7 mouse cellular contexts compared by ENCODE assay signal in genomic region chr12:31498936-31499313, GRCm38 (mm10). TPM values are rescaled to one million over a fixed set of nuclear protein-coding genes. Genes with fewer than 3 reads are reported as not detected.
DNase-seq lines count a peak whose midpoint lies in the region; ATAC-seq lines count a peak whose summit lies in the region.

No protein-coding gene starts in this region.

- peak overlapping the region; percentile 90 for H3K27ac ChIP-seq in forebrain, embryonic 13.5 days
- peak overlapping the region; percentile 84 for H3K27ac ChIP-seq in liver, embryonic 15.5 days (replicated peaks)
- peak overlapping the region; percentile 70; the same call in 1 of the 2 replicates for H3K27ac ChIP-seq in stomach, embryonic 14.5 days (ENCODE audit: low read length)

- peak; percentile 7 for ATAC-seq in CD4-positive, CD25-positive, alpha-beta regulatory T cell, adult 4 months
- no peak for ATAC-seq in forebrain, embryonic 13.5 days
- no peak for ATAC-seq in liver, embryonic 15.5 days (ENCODE audit: insufficient read depth)
- ATAC-seq in stomach, embryonic 14.5 days (ENCODE audit: insufficient number of reproducible peaks, insufficient read depth, low FRiP score, low read depth) = no peak

- peaks cover 6% of the 10 kb centered on the region for H3K36me3 ChIP-seq in forebrain, embryonic 13.5 days (ENCODE audit: poor library complexity, severe bottlenecking)
- peaks cover 6% of the 10 kb centered on the region for H3K36me3 ChIP-seq in liver, embryonic 15.5 days (replicated peaks)
- peaks cover 6% of the 10 kb centered on the region; the same call in 1 of the 2 replicates for H3K36me3 ChIP-seq in stomach, embryonic 14.5 days (ENCODE audit: control insufficient read depth, insufficient read depth, low read length)

- peak overlapping the region; percentile 90 for H3K9ac ChIP-seq in forebrain, embryonic 13.5 days
- H3K9ac ChIP-seq in liver, embryonic 15.5 days = peak overlapping the region; percentile 94
- H3K9ac ChIP-seq in stomach, embryonic 14.5 days (replicated peaks; ENCODE audit: low read depth, low read length) = peak overlapping the region; percentile 78

- H3K9me3 ChIP-seq in forebrain, embryonic 13.5 days (replicated peaks) = no peaks in the 10 kb centered on the region
- H3K9me3 ChIP-seq in liver, embryonic 15.5 days (replicated peaks) = no peaks in the 10 kb centered on the region
- H3K9me3 ChIP-seq in stomach, embryonic 14.5 days (ENCODE audit: control insufficient read depth, low read depth, low read length) = no peaks in the 10 kb centered on the region

- 2% methylated on average over 25 of the region's 25 CpGs for WGBS in forebrain, embryonic 13.5 days
- WGBS in liver, embryonic 15.5 days (ENCODE audit: insufficient replicate concordance) = under 1% methylated on average over 25 of the region's 25 CpGs
- WGBS in stomach, embryonic 14.5 days = under 1% methylated on average over 25 of the region's 25 CpGs

- H3K27me3 ChIP-seq in forebrain, embryonic 13.5 days = no peaks in the 10 kb centered on the region
- H3K27me3 ChIP-seq in liver, embryonic 15.5 days = no peaks in the 10 kb centered on the region
- no peaks in the 10 kb centered on the region for H3K27me3 ChIP-seq in stomach, embryonic 14.5 days (ENCODE audit: control insufficient read depth, insufficient read depth, low read length)

- peak overlapping the region; percentile 73 for H3K4me2 ChIP-seq in forebrain, embryonic 13.5 days
- H3K4me2 ChIP-seq in liver, embryonic 15.5 days = peak overlapping the region; percentile 84
- H3K4me2 ChIP-seq in stomach, embryonic 14.5 days (replicated peaks; ENCODE audit: low read depth, low read length) = peak overlapping the region; percentile 70

- peaks cover 18% of the 10 kb centered on the region for H3K4me1 ChIP-seq in forebrain, embryonic 13.5 days
- H3K4me1 ChIP-seq in liver, embryonic 15.5 days (replicated peaks) = peaks cover 22% of the 10 kb centered on the region
- peaks cover 9% of the 10 kb centered on the region; the same call in 1 of the 2 replicates for H3K4me1 ChIP-seq in stomach, embryonic 14.5 days (ENCODE audit: control insufficient read depth, insufficient read depth, low read length)

- peak overlapping the region; percentile 88 for H3K4me3 ChIP-seq in forebrain, embryonic 13.5 days
- H3K4me3 ChIP-seq in liver, embryonic 15.5 days (replicated peaks) = peak overlapping the region; percentile 93
- peak overlapping the region; percentile 91 for H3K4me3 ChIP-seq in stomach, embryonic 14.5 days (ENCODE audit: low read depth, low read length)

- peak; percentile 60 for DNase-seq in 416B (ENCODE audit: low read depth)
- no peak for DNase-seq in cerebellum, adult 8-10 months
- DNase-seq in retina, embryonic 14.5 days (ENCODE audit: low spot score) = no peak

RNA-seq across cellular contexts. Expression of gene Cbll1, which starts 0.5 kb away (rescaled TPM):
- polyA plus RNA-seq in CD4-positive, CD25-positive, alpha-beta regulatory T cell, adult 4 months (2017; shearing (Covaris generic)) = 10 to 100 TPM; 26.2 to 32.6 TPM
- 14.7 and 15.9 TPM in 2 replicates for polyA plus RNA-seq in forebrain, embryonic 13.5 days (2015; fragmentation: Nextera tagmentation; extraction: Ambion mirVana)
- polyA plus RNA-seq in liver, embryonic 15.5 days (2015; fragmentation: Nextera tagmentation; extraction: Ambion mirVana) = 3.5 and 4.1 TPM in 2 replicates
- polyA plus RNA-seq in stomach, embryonic 14.5 days (2014; fragmentation: Nextera tagmentation; extraction: Ambion mirVana) = 18.8 and 22.1 TPM in 2 replicates
